Comparison of ENCODE assay signal across 8 mouse cellular contexts in genomic region chr6:125425205-125426090, GRCm38 (mm10). TPM values are rescaled to one million over a fixed set of nuclear protein-coding genes. Genes with fewer than 3 reads are reported as not detected.
DNase-seq lines count a peak whose midpoint lies in the region; ATAC-seq and TF ChIP-seq lines count a peak whose summit lies in the region.
"Had no signal": no experiment of that assay in that cellular context is flagged by ENCODE, and none has a peak within 500 bp of the region (broad histone marks: within the 10 kb centered on the region; RNA-seq: fewer than 3 reads in every experiment).

No protein-coding gene starts in this region.

- DNase-seq in 3134 (ENCODE audit: extremely low read depth, insufficient read length, low spot score) (peak; percentile 84), 416B (ENCODE audit: low read depth) (peak; percentile 95)
- DNase-seq in liver, postnatal 0 days, result peak; percentile 40
- no peak for DNase-seq in left cerebral cortex, adult 9 months (ENCODE audit: low spot score in 2 of 2)
- DNase-seq in frontal cortex, adult 2 months (ENCODE audit: extremely low spot score in 1 of 2, low spot score in 1 of 2), result no peak
- no peak for DNase-seq in gastrocnemius, postnatal 4 days (ENCODE audit: low spot score in 2 of 2)

- peaks cover 4% of the 10 kb centered on the region for H3K4me1 ChIP-seq in bone marrow, adult 2 months (ENCODE audit: control insufficient read depth, insufficient read depth, low read length)
- peaks cover 15% of the 10 kb centered on the region for H3K4me1 ChIP-seq in liver, postnatal 0 days (ENCODE audit: insufficient read depth)

- H3K9ac ChIP-seq in liver, postnatal 0 days (replicated peaks), result no peak overlapping the region

- TF ChIP-seq POLR2A in bone marrow, adult 2 months (IDR thresholded peaks at IDR 0.05; ENCODE audit: borderline replicate concordance, control insufficient read depth, low read depth, low read length), result no peak

- no peak overlapping the region for H3K27ac ChIP-seq in bone marrow, adult 2 months (ENCODE audit: control insufficient read depth, insufficient read depth, low read depth, low read length, poor library complexity)
- no peak overlapping the region for H3K27ac ChIP-seq in liver, postnatal 0 days (ENCODE audit: low read depth)

- no peak for TF ChIP-seq CTCF in bone marrow, adult 2 months (IDR thresholded peaks at IDR 0.05; ENCODE audit: control insufficient read depth, insufficient read depth, low read length)
- no peak for TF ChIP-seq CTCF in liver, postnatal 0 days (IDR thresholded peaks at IDR 0.05; ENCODE audit: low read depth)

- H3K27me3 ChIP-seq in liver, postnatal 0 days (ENCODE audit: insufficient read depth, low read length), result no peaks in the 10 kb centered on the region

- H3K36me3 ChIP-seq in liver, postnatal 0 days (replicated peaks; ENCODE audit: insufficient read depth, low read length), result no peaks in the 10 kb centered on the region

- TF ChIP-seq EP300 in liver, postnatal 0 days (IDR thresholded peaks at IDR 0.05; ENCODE audit: low read depth), result no peak

- WGBS in bone marrow, adult 2 months, result 10% methylated on average over 15 of the region's 15 CpGs
- WGBS in liver, postnatal 0 days (ENCODE audit: insufficient replicate concordance), result 31% methylated on average over 15 of the region's 15 CpGs

- H3K9me3 ChIP-seq in liver, postnatal 0 days (ENCODE audit: low read length), result no peaks in the 10 kb centered on the region

- H3K4me3 ChIP-seq in bone marrow, adult 2 months (replicated peaks; ENCODE audit: control insufficient read depth, low read depth, low read length), result peak overlapping the region; percentile 1
- no peak overlapping the region for H3K4me3 ChIP-seq in liver, postnatal 0 days (ENCODE audit: low read depth, low read length)

- H3K4me2 ChIP-seq in liver, postnatal 0 days (ENCODE audit: low read depth, low read length), result 0 out of 2 replicates have a peak overlapping the region, but pooled peaks have one; percentile 9

- no peak for ATAC-seq in liver, postnatal 0 days

RNA-seq across cellular contexts. Expression of gene Plekhg6, which starts 44.9 kb away (rescaled TPM):
- 0.45 TPM in 1 of 2 replicates, not detected in the other for polyA plus RNA-seq in bone marrow, adult 2 months (2011; ENCODE audit: insufficient read depth, insufficient read length, low replicate concordance, missing spikeins)
- 1.1 and 1.2 TPM in 2 replicates for polyA plus RNA-seq in liver, postnatal 0 days (2015; fragmentation: Nextera tagmentation; extraction: Ambion mirVana)
- 0.04 and 0.13 TPM in 2 replicates for polyA plus RNA-seq in frontal cortex, adult 2 months (2012; rRNA removed)
- total RNA-seq in gastrocnemius, postnatal 4 days (2021), result under 1 TPM; 0.07 to 0.08 TPM
- polyA plus RNA-seq: forebrain, embryonic 16.5 days had no signal

Comparison
In these comparisons a context has a peak if more than half of its experiments do, and no peak if none do; other contexts are left out.
1. DNase-seq: peak in 3134 (single experiment), 416B (single experiment) and liver, postnatal 0 days (single experiment); none in left cerebral cortex, adult 9 months (0 of 2), frontal cortex, adult 2 months (0 of 2) and gastrocnemius, postnatal 4 days (0 of 2).